Mouse (Mus musculus): ENCODE results near the gene Adnp.
A peak's percentile ranks its signal among the peaks of the same experiment; 100 is the strongest.

The Adnp gene

GRCm38 (mm10) chr2:168155666-168156065 lies 51.2 kb downstream of the Adnp start:
- peak; percentile 49 to 62 for DNase-seq

GRCm38 (mm10) chr2:168154090-168154881 lies 52.6 kb downstream of the Adnp start:
- DNase-seq, result peak; percentile 88 to 89

GRCm38 (mm10) chr2:168149241-168149640 lies 57.7 kb downstream of the Adnp start:
- no peak for DNase-seq

- peak; percentile 77 to 82 for DNase-seq
These were observed 59.0 kb downstream of the Adnp start for GRCm38 (mm10) chr2:168147722-168148432.

- no peak for DNase-seq
These were observed 61.5 kb downstream of the Adnp start for GRCm38 (mm10) chr2:168145437-168145836.

GRCm38 (mm10) chr2:168143794-168144193 lies 63.1 kb downstream of the Adnp start:
- DNase-seq, result no peak

GRCm38 (mm10) chr2:168137161-168137560 lies 69.8 kb downstream of the Adnp start:
- no peak for DNase-seq
